Mouse (Mus musculus) kidney, postnatal 25 days (tissue): ENCODE measurements around the gene Reep3.
A peak's percentile ranks its signal among the peaks of the same experiment; 100 is the strongest.

Experiments
- DNase-seq, 2 experiments: peaks; one replicate each; pipeline ENCODE4 v3.0.0; 2021; ENCODE audit warnings: mixed read lengths in 2 of 2

Reep3 gene

DNA sequence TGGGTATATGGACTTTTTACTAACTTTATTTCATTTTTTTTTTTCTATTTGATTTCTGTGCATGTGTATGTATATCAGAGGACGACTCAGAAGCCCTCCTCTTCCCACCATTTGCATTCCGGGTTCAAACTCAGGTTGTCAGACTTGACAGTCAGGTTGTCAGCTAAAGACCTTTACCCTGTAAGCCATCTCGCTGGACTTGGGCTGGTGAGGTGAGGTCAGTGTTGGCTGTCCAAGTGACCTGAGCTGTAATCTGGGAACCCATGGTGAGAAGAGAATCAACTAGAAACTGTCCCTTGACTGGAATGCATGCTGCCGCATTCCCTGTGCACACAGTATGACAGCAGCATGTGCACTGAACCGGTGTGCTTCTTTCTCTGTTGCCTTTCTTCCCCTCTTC lies 12.9 kb upstream of the Reep3 start:
- DNase-seq: no peak

DNA sequence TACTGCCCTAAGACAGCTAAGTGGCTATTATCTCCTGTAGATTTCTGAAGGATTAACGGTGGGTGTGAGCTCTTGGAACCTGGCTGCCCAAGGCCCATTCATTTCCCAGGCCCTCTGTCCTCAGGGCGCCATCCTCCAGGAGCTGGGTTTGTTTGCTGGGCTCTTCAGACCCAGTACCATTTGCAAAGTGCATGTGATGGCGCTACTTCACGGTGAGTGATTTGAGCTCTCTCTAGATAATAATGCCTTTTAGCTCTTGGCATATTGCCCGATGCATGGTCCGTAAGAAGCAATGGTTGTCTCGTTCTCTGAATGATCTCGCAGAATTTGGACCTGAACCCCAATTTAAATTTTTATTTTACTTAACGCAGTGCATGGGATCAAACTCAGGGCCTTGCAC lies 11.4 kb upstream of the Reep3 start:
- DNase-seq: no peak

DNA sequence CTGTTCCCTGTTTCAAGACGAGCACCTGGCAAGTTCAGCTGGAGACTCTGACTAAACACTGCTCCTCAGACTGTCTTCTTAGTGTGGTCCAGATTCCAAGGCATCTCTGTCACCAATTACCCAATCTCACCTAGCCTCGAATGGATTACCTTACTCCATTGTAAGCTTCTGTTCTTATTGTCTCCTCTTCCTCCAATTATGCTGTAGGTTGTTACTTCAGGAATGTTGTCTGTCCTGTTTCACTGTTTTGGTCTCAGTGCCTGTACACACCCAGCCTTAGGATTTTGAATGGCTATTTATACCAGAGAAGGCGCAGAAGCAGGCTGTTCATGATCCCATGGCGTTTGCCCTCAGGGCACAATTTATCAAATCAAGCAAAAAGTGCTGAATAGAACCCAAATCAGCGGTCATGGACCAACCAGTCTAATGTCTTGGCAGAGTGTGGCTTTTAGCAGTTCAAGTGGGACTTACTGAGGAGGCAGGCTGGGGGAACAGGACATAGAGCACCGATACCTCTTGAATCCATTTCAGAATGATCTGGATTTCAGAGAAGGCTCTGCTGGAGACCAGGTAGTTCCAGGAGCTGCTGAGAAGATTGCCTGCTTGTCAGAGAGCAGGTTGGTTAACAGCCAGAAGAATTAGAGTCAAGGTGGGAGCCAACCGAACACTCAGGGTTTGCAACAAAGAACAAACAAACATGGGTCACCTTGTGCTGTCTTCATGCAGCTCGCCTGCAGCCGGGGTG lies 10.4 kb upstream of the Reep3 start:
- DNase-seq: peak in 1 of 2 experiments; percentile 50

DNA sequence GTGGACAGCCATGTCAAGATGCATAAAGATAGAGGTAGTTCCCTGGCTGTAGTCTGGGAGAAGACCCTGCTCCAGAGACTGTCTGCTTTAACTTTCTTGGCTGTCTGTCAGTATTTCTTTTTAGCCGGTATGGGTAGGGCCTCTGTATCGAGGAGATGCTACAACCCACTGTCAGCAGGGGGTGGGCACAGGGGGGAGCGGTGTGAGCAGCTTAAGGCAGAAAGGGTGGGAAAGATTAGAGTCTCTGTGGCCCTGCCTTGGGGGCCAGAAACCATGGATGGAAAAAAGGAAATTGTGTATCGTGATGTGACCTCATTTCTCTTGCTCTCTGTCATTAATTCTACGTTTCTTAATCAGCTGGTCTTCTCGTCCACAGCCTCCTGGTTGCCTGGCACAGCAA lies 9.7 kb upstream of the Reep3 start:
- DNase-seq: no peak

DNA sequence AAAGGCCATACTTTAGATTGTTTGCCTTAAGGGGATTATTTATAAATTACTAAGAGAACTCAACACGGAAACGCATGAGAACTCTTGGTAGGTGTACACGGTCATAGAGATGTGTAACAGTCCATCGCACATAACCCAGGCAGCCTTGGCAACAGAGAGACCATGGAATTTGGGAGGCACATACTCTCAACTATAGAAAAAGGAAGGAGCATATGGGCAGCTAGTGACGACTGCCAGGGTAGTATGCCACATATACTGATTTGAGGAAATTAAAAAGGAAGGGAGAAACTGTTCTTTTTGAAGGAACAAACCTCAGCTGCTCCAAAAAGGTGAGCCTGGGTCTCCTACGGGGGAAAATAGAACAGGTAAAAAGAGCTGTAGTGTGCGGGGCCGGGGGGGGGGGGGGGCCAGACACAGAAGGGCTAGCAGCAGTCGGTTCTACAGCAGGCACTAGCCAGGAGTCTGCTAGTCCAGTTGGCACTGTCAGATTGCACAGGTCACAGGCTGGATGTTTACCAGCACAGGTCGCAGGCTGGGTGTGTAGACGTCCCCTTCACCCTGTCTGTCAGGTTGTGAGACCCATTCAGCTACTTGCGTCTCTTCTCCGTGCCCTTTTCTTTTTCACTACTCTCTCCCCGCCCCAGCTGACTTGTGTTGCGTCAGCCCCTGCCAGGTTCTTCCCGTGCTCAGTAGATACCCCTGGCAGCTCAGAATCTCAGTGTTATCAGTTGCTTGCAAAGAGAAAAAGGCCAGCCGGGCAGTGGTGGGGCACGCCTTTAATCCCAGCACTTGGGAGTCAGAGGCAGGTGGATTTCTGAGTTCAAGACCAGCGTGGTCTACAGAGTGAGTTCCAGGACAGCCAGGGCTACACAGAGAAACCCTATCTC lies 8.8 kb upstream of the Reep3 start:
- DNase-seq: peak in 1 of 2 experiments; percentile 45

DNA sequence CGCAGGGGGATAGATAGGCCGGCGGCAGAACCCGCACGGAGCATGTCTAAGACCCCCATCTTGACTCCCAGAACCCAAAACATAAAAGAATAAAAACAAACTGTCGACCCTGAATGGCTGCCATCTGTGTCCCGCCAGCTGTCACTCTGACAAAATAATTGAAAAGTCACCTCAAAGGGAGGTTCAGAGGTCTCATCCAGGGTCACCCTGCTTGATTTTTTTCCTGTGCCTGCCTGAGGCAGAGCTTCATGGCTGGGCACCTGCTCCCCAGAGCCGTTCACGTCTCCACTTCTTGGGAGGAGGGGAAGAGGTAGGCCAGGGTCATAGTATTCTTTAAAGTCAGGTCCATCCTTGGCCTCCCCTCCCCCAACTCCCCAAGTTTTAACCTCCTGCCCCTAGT lies 7.8 kb upstream of the Reep3 start:
- DNase-seq: peak in 1 of 2 experiments; percentile 47

DNA sequence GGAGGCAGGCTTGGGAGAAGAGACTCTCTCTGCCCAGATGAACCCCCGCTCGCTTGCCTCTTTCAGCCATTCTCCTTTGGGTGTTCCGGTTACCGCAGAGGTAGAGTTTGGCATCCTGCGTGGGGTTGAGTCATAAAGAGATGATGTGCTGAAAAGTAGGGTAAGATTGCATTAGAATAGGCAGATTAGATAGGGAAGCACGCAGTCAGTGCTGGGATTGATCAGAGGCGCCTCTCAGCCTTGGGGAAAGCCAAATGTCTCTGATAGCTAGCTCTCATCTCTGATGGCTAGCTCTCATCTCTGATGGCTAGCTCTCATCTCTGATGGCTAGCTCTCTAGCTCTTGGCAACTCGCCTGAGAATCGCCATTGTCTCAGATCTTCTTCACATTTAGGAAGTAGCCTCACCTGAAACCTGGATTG lies 4.1 kb upstream of the Reep3 start:
- DNase-seq: peak in 1 of 2 experiments; percentile 45

DNA sequence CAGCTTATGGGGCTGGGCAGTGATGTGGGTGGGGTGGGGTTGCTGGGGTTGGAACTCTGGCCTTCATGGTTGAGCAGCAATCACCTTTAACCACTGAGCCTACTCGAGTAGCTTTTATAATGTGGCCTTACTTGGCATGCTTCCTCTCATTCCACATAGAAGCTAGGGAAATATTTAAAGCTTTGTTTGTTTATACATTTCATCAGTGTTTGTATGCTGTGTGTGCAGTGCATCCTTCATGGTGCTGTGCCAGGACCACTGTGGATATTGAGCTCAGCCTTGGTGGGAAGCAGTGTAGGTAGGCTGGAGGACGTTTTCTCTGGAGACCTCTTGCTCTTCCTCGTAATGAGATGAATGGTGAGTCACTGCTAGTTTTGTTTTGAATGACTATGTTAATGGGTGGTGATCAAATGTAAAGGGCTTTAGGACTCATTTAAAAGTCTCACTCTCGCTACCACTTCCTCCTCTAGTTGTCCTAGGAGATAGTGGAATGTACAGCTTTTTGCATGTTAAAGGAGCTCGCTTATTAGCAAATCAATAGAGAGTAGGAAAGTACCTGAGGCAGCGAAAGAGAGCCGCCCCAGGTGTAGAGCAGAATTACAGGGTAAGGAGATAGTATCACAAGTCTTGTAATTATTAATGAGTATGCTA lies 3.4 kb upstream of the Reep3 start:
- DNase-seq: peak; percentile 45 to 75

DNA sequence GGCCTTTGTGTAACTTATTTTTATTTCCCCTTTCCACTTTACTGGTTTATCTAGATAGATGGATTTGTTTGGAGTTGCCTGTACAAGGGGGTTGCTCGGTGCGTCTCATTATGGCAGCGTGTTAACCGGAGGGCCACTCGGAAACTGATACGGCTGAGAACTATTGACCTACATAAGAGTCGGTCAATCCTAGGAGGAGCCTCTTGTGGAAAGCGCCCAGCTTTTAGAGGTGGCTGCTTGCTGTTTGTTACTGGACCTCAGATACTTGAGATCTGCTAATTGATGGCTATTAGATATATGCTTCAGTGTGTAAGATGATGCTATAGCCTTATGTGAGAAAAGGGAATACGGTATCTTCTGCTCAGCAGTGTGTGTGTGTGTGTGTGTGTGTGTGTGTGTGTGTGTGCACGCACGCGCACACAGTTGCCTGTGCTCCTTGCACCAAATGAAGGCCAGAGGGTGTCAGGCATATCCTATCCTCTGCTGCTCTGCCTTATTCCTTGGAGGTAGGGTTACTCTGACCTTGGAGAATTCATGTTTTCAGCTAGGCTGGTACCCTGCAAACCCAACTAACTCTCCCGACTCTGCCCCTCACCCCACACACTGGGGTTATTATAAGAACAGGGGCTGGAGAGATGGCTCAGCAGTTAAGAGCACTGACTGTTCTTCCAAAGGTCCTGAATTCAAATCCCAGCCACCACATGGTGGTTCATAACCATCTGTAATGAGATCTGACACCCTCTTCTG lies 2.6 kb upstream of the Reep3 start:
- peak in 1 of 2 experiments; percentile 35 for DNase-seq

DNA sequence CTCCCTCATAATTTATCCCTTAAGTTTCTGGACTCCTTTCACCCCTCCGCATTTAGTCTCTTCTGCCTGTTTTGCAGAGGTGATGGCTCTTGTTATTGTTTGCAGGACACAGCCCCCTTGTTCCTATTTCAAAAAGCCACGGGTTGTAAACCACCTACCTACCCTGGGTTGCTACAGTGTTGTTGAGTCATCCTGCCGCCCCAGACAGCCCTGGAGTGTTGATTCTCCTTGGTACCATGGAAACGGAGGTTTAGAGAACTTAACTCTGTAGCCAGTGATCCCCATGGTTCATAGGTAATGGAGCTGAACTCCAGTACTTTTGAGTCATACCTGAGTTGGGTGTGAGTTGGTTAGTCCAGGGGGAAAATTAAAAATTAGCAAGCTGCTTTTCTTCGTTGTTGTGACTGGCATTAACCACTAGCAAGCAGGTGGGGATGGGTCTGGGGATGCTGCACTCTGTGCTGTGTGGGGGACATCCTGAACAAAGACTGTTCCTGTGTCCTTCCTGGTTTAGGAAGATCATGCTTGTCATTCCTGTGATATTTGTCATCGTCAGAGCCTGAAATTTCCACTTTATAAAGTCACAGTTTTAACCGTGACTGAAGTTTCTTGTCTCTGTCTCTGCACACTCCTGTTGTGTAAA lies 1.8 kb upstream of the Reep3 start:
- peak; percentile 41 to 78 for DNase-seq

DNA sequence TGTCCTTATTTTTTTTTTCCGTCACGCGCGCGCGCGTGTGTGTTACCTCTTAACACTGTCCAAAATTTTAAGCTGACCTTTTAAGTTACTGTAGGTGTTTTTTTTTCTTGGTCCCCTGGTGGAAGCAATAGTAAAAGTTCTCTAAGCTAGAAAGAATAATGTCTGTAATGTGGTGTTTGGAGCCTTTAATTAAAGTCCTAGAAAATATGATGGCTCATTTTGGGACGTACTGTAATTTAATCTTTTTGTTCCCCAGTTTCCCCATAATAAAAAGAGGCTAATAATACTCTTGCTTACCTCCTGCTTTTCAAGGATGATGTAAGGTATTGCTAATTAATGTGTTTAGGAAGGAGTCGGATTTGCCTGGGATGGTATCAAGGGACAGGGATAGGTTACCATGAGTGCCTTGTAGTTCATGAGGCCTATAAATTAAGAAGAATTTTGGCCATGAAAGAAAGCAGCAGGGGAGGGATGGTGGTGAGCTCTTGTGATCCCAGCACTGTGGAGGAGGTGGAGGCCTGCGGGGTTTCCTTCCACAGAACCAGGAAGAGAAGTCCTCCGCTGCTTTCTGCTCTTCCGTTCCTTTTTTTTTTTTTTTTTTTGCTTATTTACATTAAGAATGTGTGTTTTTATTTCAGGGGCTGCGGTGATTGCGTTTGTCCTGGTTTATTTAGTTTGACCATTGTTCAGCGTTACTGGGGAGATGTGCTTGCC lies 849 bp upstream of the Reep3 start:
- peak in 1 of 2 experiments; percentile 69 for DNase-seq

DNA sequence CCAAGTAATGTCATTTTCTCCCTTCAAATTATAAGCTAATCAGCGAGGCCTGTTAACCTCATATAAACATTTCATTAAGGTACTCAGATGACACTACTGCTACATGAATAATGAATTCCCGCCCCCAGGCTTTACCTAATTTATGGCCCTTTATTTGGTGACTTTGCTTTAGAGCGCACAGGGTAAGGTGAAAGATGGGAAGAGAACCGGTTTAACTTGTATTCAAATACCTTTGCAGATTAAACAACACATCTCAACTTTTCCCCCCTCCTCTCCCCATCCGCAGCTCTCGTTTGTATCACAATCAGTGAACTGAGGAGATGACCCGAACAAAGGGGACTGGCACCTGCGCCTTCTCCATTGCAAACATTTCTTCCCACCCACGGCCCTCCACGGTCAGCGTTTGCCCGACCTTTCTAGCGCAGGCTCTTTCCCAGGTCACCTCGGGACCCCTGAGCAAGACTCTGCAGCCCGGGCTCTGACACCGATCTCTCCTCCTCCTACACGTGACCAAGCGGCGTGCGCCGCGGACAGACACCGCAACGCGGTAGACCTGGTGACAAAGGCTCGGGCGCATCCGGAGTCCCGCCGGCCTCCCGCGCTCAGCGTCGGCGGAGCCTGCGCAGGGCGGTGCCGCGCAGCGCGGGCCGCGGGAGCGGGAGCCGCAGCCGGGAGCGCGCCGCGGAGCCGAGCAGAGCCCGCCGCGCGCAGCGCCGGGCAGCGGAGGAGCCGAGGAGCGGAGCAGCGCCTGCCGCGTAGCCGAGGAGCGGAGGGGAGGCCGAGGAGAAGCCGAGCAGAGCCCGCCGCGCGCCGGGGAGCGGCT lies 736 bp downstream of the Reep3 start, which contains the start of gene Jmjd1c:
Gene Jmjd1c, plus strand, starts transcription at position 328 of the 823 bp plus-strand sequence.
- peak; percentile 67 to 87 for DNase-seq

DNA sequence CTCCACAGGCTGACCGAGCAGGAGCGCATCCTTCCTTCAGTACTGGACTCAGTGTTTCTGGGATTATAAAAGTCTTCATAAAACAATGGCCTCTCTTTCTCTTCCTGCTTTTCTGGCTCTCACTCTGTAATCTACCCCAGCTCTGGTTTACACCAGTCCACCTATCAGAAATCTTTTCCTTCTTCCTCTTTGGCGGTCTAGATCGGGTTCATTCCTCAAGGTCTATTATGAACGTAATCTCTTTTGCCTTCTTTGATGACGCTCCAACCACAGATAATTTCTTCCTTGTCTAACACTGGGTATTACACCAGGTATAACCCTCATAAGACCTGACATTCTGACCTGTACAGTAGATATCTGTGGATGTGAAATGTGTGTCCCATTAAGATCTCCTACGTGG lies 1.8 kb downstream of the Reep3 start:
- DNase-seq: no peak

DNA sequence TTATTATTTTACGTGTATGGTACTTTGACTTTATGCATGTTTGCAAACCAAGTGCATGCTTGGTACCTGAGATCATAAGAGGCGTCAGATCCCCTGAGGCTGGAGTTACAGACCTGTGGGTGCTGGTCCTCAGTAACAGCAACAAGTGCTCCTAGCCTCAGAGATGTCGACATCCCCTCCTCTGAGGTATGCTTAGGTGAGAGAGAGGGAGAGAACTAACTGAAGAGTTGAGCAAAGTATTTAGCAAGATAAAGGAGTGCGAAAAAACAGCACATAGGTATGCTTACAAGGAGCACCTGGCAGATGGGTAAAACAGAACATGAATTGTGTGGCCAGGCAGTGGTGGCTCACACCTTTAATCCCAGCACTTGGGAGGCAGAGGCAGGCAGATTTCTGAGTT lies 6.1 kb downstream of the Reep3 start:
- DNase-seq: no peak

DNA sequence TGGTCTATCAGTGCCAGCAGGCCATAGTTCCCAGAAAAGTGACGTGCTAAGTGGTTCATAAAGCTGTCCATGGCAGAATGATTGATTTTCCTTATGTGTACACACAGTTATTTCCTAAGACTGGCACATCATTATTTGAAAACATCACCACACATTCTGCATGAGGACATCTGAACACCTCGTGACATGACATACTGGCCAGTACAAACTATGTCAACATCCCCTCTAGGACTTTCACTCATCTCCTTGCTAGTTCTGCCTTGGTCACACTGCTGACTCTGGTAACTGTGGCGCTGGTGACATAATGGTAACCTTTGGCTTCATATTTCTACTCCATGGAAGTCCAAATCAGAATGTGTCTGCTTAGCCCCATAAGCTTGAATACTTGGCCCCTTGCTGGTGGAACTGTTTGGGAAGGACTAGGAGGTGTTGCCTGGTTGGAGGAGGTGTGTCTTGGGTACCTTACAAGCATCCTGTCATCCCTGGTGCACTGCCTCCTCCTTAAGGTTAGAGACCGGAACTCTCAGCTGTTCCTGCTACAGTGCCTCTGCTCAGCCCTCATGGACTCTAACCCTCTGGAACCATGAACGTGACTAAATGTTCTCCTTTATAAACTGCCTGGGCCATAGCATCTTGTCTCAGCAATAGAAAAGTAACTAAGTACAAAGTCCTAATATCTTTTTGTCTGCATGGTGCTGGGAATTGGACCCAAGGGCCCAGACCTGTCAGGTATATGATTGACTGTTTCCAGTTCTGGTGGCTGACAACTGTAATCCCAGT lies 9.1 kb downstream of the Reep3 start:
- no peak for DNase-seq

DNA sequence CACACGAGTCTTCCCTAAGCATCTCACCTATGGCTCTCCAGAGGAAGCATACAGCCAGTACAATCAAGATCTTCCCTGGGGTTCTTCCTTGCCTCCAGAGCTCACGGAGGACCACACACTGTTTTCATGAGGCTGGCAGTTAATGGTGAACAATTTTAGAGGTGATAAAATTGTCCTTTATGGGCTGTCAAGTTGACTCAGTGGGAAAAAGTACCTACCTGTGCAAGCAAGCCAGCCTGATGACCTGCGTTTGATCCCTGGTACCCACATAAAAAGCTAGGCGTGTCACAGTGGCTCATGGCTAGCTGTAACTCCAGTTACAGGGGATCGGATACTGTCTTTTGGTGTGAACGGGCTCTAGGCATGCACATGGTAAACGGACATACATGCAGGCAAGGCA lies 10.8 kb downstream of the Reep3 start:
- DNase-seq: no peak

DNA sequence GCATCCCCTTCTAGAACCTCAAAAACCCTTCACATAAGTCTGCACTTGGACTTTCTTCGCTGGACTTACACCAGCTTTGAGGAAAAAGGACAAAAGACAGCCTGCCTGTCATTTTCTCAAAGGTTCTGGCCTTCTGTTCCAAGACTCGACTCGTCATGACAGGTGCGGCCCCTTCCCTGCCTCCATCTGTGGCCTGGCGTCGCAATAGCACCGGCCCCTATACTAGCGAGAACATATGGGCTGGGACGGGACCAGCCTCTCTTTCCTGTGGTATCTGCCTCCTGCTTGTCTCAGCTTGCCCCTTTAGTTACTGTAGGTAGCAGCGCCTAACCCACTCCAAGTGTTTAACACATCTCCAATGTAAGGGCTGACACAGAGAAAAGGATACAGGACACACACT lies 11.6 kb downstream of the Reep3 start:
- no peak for DNase-seq

DNA sequence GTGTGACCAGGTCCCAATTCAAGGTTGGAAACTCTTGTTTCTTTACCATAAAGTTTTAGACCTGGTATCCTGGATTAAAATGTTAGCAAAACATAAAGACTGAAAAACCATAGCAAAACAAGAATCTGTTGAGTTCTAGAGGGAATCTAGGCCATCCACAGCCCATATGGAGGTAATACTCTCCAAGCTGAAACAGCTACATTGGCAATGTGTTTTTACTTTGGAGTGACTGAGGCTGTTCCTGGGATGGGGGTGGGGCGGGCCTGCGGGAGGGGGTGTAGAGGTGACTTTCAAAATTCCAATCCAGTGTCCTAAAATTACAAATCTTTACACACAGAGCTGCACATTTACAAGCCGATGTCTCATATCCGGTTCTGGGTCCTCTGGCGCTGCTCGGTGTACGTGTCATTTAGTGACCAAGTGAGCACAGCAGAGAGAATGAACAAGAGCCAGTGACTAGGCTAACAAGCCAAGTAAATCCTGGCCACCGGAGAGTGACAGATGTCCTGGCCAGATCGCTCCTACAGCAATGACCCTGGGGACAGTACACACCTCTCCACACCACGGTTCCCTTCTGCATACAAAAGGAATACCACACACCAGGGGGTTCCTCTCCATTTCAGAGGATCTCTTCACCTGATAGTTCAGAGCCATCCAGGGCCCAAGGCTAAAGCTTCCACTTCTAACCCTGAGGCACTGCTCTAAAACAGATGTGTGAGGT lies 13.1 kb downstream of the Reep3 start:
- no peak for DNase-seq

DNA sequence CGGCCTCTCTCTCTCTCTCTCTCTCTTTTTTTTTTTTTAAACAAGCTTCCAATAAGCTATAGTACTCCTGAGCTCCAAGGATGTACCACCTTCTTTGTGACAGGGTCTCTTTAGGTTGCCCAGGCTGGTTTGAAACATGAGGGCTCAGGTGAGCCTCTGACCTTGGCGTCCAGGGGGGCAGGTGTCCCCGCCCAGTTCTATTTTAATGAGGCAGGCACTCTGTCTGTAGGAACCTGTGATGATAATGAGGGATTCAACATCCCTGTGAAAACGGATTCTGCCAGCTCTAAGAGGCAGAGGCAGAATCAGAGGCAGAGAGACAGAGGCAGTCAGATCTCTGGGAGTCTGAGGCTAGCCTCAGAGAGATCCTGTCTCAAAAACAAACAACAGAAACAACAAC lies 14.2 kb downstream of the Reep3 start:
- no peak for DNase-seq
